Mouse (Mus musculus): ENCODE data around the gene Hist3h2a. TPM values are rescaled to one million over a fixed set of nuclear protein-coding genes. Genes with fewer than 3 reads are reported as not detected.
"Not testable (repeated sequence)": the region's sequence is repeated elsewhere in the genome, so short reads cannot be mapped to it uniquely, and the experiment has no call there.

Gene Hist3h2a
- total RNA-seq, 2 experiments from 2014 or later = 9.1 to 11.1 TPM

DNA sequence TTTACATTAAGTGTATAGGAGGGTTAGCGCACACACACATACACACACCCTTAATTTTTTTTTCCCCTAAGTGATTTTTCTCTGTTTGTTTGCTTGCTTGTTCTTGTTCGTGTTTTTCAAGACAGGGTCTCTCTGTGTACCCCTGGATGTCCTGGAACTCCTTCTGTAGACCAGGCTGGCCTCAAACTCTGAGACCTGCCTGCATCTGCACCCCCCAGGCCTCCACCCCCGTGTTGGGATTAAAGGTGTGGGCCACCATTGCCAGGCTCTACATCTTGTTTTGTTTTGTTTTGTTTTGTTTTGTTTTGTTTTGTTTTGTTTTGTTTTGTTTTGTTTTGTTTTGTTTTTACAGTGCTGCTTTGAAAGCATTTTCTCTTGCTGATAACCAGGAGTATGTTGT, 7.2 kb upstream of the Hist3h2a start:
- no peak for DNase-seq (ENCODE audit: low spot score)

DNA sequence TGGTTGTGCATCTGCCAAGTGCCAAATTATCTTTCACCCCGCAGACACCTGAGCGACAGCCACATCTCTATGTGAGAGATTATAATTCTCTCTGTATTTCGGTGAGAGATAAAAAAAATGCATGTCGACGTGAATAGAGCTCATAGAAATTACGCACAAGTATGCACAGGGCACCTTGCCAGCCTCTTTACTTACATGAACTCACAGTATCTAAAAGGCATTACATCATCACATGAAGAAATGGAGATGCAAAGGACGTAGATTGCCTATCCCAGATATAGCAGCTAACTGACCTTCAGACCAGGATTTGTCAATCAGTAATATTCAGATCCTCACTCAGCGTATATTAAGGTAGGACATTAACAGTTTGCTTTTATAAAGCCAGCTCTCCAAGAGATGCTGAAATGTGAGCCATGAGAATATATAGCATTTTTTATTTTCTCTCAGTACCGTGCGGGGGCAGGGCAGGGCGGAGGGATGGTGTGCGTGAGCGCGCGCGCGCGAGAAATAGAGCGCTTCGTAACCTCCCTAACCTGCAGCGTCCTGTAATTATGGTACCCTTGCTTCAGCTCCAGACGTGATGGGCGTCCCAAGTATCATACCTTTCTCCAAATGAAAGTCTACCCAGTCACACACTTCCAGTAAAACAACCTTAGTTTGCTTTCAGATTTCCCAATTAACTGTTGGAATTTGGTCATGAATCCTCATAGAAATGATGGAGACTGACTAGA, 6.5 kb upstream of the Hist3h2a start:
- DNase-seq (ENCODE audit: low spot score) = no peak

- no peak for DNase-seq (ENCODE audit: low spot score)
Measured at GRCm38 (mm10) chr11:58948542-58949479, 5.7 kb upstream of the Hist3h2a start, which contains the start of gene Hist3h2ba. TSS of gene Hist3h2ba (plus strand) at chr11:58948920.

GRCm38 (mm10) chr11:58949480-58950431, 4.7 kb upstream of the Hist3h2a start:
- no peak for DNase-seq (ENCODE audit: low spot score)

DNA sequence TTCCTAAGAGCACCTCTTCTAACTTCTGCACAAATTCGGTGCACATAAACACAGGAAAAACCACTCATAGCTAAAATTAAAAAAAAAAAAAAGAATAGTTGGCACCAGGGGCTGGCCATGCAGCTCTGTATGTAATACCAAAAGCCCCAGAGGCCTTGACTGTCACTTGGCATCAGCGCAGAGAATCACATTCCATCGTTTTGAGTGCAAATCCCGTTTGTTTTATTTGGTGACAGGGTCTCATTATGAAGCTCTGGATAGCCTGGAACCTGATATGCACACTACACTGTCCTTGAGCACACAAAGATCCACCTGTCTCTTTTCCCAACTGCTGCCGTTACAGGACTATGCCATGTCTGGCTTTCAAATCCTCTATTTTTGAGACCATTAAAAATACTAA, 3.3 kb upstream of the Hist3h2a start:
- DNase-seq (ENCODE audit: low spot score) = no peak

DNA sequence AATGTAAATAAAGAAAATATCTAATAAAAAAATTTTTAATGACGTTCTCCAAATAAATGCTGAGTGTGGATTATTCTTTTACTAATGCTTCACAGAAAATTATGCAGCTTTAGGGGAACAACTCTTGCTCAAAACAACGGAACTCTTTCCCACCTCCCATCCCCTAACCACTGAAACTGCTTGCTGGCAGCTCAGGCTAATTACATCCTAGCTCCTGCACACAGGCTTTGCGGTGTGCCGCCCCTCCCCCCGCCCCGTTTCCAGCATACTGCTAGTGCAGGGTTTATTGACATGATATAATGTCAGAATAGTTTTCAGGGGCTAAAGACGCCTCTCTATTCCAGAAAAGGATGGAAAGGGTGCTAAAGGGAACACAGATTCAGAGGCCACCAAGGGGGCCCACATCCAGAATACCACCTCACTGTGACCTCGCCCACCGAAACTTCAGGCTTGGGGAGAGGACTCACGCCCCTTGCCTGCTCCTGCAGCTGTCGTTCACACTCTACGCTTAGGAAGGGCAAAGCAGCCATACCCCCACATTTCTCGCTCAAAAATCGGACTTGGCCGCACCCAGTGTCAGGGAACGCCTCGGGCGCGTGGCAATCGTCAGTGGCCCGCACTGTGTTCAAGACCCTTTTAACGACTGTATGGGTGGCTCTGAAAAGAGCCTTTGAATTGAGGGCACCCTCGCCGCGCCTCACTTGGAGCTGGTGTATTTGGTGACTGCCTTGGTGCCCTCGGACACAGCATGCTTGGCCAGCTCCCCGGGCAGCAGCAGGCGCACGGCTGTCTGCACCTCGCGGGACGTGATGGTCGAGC, 925 bp upstream of the Hist3h2a start:
- no peak for DNase-seq (ENCODE audit: low spot score)

GRCm38 (mm10) chr11:58954170-58954419, 390 bp upstream of the Hist3h2a start:
- DNase-seq (ENCODE audit: low spot score) = not testable (repeated sequence)

DNA sequence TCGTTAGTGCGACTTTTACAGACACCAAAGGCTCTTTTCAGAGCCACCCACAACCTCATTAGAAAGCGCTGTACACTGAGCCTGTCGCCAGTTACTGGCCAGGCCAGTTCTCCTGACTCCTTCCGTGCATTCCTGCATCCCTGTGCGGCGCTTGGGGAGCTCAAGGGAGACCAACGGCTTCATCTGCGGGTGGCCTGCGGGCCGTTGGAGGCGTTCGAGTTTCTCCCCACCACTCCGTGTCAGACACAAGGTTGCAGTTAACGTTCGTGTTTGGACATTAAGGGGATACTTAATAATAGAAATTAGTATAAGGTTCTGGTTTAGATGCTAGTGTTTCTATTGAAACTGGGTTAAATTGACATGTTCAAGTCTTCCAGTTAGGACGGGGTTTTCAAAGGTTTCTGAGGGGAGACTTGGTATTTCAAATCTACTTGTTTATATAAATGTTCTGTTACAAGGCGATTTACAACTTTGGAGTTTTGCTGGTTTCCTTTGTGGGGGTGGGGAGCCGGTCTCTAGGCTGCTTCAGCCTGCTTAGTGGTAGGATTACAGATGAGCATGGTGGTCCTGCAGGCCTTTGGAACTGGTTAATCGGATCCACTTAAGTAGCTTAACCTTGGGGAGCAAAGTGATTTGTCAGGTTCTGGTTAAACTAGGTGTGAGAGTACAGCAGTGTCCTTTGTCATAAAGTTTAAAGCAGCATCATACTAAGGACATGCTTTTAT, 820 bp downstream of the Hist3h2a start:
- no peak for DNase-seq (ENCODE audit: low spot score)

GRCm38 (mm10) chr11:58955868-58956257, 1.4 kb downstream of the Hist3h2a start:
- no peak for DNase-seq (ENCODE audit: low spot score)

GRCm38 (mm10) chr11:58957226-58957914, 2.9 kb downstream of the Hist3h2a start:
- no peak for DNase-seq (ENCODE audit: low spot score)

DNA sequence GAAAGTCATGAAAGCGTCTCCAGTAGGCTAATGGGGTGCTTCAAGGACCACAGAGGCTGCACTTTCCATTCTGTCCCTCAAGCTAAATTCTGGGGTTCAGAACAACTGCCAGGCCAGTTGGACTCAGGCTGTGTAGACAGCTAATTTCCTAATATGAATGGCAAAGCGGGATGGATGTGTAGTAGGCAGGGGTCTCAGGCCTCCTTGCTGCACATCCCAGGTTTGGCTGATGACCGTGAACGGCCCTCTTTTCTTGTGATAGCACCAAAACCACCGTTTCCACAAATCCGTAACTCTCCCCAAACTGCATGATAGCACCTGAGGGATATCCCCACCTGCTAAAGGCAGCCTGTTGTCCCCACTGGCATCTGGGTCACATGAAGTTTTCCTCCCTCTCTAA, 4.1 kb downstream of the Hist3h2a start:
- no peak for DNase-seq (ENCODE audit: low spot score)

- no peak for DNase-seq (ENCODE audit: low spot score)
Measured at GRCm38 (mm10) chr11:58959186-58959825, 4.8 kb downstream of the Hist3h2a start.

- peak; percentile 73 for DNase-seq (ENCODE audit: low spot score)
Measured at GRCm38 (mm10) chr11:58959921-58960465, 5.5 kb downstream of the Hist3h2a start.

- DNase-seq (ENCODE audit: low spot score) = no peak
Measured at GRCm38 (mm10) chr11:58961364-58962177, 7.1 kb downstream of the Hist3h2a start.

DNA sequence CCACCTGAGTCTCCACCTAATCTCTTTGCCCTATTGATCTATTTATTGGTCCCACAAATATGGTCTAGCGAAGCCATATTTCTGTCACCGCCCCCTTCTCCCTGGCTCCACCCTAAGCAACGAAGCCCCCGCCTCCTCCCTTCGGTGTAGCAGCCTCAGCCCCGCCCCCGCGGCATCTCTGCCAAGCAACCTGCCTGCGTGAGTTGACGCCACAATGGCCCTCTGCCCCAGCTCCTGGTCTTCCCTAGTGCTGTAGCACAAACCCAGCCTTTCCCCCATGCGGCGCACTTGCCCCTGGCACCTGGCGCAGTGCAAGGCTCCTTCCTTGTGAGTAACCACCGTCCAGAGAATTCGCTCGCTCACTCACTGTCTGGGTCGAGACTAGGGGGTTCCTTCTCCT, 9.1 kb downstream of the Hist3h2a start:
- DNase-seq (ENCODE audit: low spot score) = no peak

- no peak for DNase-seq (ENCODE audit: low spot score)
Measured at GRCm38 (mm10) chr11:58964216-58964615, 9.7 kb downstream of the Hist3h2a start.

DNA sequence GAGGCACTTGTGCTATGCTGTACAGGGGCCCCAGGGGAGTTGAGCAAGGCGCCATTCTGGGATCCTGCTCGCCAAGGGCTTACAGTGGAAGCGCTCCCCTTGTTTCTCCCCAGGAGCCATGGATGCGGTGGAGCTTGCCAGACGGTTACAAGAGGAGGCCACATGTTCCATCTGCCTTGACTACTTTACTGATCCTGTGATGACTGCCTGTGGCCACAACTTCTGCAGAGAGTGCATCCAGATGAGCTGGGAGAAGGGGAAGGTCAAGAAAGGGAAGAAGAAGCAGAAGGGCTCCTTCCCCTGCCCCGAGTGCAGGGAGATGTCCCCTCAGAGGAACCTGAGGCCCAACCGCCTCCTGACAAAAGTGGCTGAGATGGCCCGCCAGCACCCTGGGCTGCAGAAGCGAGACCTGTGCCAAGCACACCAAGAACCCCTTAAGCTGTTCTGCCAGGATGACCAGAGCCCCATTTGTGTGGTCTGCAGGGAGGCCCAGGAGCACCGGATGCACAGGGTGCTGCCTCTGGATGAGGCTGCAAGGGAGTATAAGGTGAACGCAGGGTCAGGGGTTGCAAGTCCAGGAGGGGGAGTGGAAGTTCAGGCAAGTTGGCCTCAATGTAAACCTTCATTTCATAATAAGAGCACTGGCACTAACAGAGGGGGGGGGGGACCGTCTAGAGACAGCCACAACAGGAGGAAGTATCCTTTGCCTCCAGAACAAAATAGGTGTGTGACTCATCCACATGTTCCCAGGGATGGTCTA, 10.7 kb downstream of the Hist3h2a start:
- DNase-seq (ENCODE audit: low spot score) = no peak
